Mouse (Mus musculus): Measurements from ENCODE around the gene Cadps.

GRCm38 (mm10) chr14:12343451-12343941 lies 479.4 kb downstream of the Cadps start:
- TF ChIP-seq CTCF (IDR thresholded peaks at IDR 0.05; ENCODE audit: borderline replicate concordance, control insufficient read depth, extremely low read depth, insufficient read depth, low read length, poor library complexity): no peak
- TF ChIP-seq POLR2A (IDR thresholded peaks at IDR 0.05; ENCODE audit: control insufficient read depth, extremely low read depth, insufficient read depth, low read length, poor library complexity): no peak
